In the genomic region with DNA sequence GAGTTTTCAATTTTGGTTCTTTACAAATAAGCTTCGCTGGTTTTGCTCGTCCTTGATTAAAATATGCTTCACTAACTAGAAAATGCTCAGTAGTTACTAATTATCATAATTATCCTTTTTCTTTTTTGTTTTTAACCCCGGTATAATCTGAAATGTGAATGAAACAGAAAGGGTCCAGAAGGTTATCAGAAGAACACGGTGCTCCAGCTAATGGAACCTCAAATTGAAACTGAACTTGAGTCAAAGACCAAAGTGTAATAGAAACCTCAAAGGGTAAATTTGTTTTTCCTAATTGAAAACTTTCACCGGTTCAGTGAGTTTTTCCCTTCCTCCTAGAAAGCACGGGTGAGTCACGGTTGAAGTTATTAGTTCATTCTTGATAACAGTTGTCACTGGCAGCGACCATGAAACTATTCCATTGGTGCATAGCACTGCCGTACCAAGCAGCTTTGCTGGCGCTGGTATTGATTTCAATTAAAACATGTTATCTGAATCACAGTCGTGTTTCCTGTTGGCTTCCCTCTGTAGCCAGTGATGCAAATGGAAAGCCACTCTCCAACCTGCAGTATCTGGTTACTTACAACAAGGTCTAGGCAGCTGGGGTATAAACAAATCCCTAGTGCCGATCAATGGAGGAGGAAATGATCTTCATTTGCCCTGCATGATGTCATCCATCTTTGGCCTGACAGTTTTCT, we compare ENCODE assay signal across 10 mouse cellular contexts.
A peak's percentile ranks its signal among the peaks of the same experiment; 100 is the strongest.
DNase-seq lines count a peak whose midpoint lies in the region; ATAC-seq and TF ChIP-seq lines count a peak whose summit lies in the region.
"Had no signal": no experiment of that assay in that cellular context is flagged by ENCODE, and none has a peak within 500 bp of the region (broad histone marks: within the 10 kb centered on the region; RNA-seq: fewer than 3 reads in every experiment).

No protein-coding gene starts in this region.

- TF ChIP-seq POLR2A in thymus, adult 2 months (IDR thresholded peaks at IDR 0.05; ENCODE audit: control insufficient read depth, extremely low read depth, insufficient read depth, low read length, poor library complexity), result no peak

- 73% methylated on average over 12 of the region's 12 CpGs for WGBS in neural tube, embryonic 12.5 days
- 72% methylated on average over 12 of the region's 12 CpGs for WGBS in neural tube, embryonic 15.5 days
- WGBS in hindbrain, embryonic 15.5 days, result 61% methylated on average over 12 of the region's 12 CpGs
- WGBS in stomach, embryonic 15.5 days, result 52% methylated on average over 12 of the region's 12 CpGs
- 92% methylated on average over 12 of the region's 12 CpGs for WGBS in thymus, adult 2 months

- peak; percentile 77 for DNase-seq in adrenal gland, adult 2 months
- no peak for DNase-seq in adrenal gland, postnatal 4 days (ENCODE audit: low spot score in 2 of 2)
- no peak for DNase-seq in thymus, postnatal 0 days (ENCODE audit: low spot score)
- DNase-seq in thymus, adult 2 months, result no peak
- DNase-seq: cerebellum, adult 11-12 months; left cerebral cortex, postnatal 4 days had no signal

- H3K27ac ChIP-seq in neural tube, embryonic 12.5 days, result no peak overlapping the region
- no peak overlapping the region for H3K27ac ChIP-seq in neural tube, embryonic 15.5 days (replicated peaks)
- no peak overlapping the region for H3K27ac ChIP-seq in hindbrain, embryonic 15.5 days (replicated peaks)
- no peak overlapping the region for H3K27ac ChIP-seq in stomach, embryonic 15.5 days
- no peak overlapping the region for H3K27ac ChIP-seq in thymus, adult 2 months (ENCODE audit: control insufficient read depth, insufficient read depth, low read length)

- H3K4me3 ChIP-seq in neural tube, embryonic 12.5 days, result no peak overlapping the region
- no peak overlapping the region for H3K4me3 ChIP-seq in neural tube, embryonic 15.5 days (replicated peaks)
- H3K4me3 ChIP-seq in hindbrain, embryonic 15.5 days, result no peak overlapping the region
- no peak overlapping the region for H3K4me3 ChIP-seq in stomach, embryonic 15.5 days (replicated peaks)
- no peak overlapping the region for H3K4me3 ChIP-seq in thymus, adult 2 months (ENCODE audit: control insufficient read depth, insufficient read depth, low read length)

- H3K9ac ChIP-seq in neural tube, embryonic 12.5 days, result no peak overlapping the region
- H3K9ac ChIP-seq in neural tube, embryonic 15.5 days (replicated peaks), result no peak overlapping the region
- no peak overlapping the region for H3K9ac ChIP-seq in hindbrain, embryonic 15.5 days
- H3K9ac ChIP-seq in stomach, embryonic 15.5 days, result no peak overlapping the region

- no peak for TF ChIP-seq CTCF in thymus, adult 2 months (IDR thresholded peaks at IDR 0.05; ENCODE audit: borderline replicate concordance, control insufficient read depth, extremely low read depth, insufficient read depth, low read length, poor library complexity)

- no peak for ATAC-seq in neural tube, embryonic 12.5 days (ENCODE audit: low FRiP score, low read depth)
- ATAC-seq in neural tube, embryonic 15.5 days (ENCODE audit: low FRiP score), result no peak
- 0 out of 2 replicates have a peak, but pooled peaks have one; percentile 45 for ATAC-seq in hindbrain, embryonic 15.5 days (ENCODE audit: low FRiP score, low read depth)
- ATAC-seq in stomach, embryonic 15.5 days (ENCODE audit: insufficient read depth, low FRiP score, low read depth), result peak; percentile 70; the same call in 1 of the 2 replicates

- no peaks in the 10 kb centered on the region for H3K4me1 ChIP-seq in neural tube, embryonic 12.5 days
- H3K4me1 ChIP-seq in neural tube, embryonic 15.5 days, result peaks cover 2% of the 10 kb centered on the region; the same call in 1 of the 2 replicates
- H3K4me1 ChIP-seq in hindbrain, embryonic 15.5 days (replicated peaks), result no peaks in the 10 kb centered on the region
- no peaks in the 10 kb centered on the region for H3K4me1 ChIP-seq in stomach, embryonic 15.5 days
- H3K4me1 ChIP-seq in thymus, adult 2 months (replicated peaks; ENCODE audit: control insufficient read depth, insufficient read depth, low read length), result no peaks in the 10 kb centered on the region

- no peaks in the 10 kb centered on the region for H3K9me3 ChIP-seq in neural tube, embryonic 12.5 days
- no peaks in the 10 kb centered on the region for H3K9me3 ChIP-seq in neural tube, embryonic 15.5 days (replicated peaks)
- H3K9me3 ChIP-seq in hindbrain, embryonic 15.5 days, result no peaks in the 10 kb centered on the region
- no peaks in the 10 kb centered on the region for H3K9me3 ChIP-seq in stomach, embryonic 15.5 days

- H3K4me2 ChIP-seq in neural tube, embryonic 12.5 days (replicated peaks), result 0 out of 2 replicates have a peak overlapping the region, but pooled peaks have one; percentile 1
- no peak overlapping the region for H3K4me2 ChIP-seq in neural tube, embryonic 15.5 days
- H3K4me2 ChIP-seq in hindbrain, embryonic 15.5 days, result no peak overlapping the region
- H3K4me2 ChIP-seq in stomach, embryonic 15.5 days, result no peak overlapping the region

- H3K36me3 ChIP-seq in neural tube, embryonic 12.5 days, result no peaks in the 10 kb centered on the region
- no peaks in the 10 kb centered on the region for H3K36me3 ChIP-seq in neural tube, embryonic 15.5 days
- no peaks in the 10 kb centered on the region for H3K36me3 ChIP-seq in hindbrain, embryonic 15.5 days
- no peaks in the 10 kb centered on the region for H3K36me3 ChIP-seq in stomach, embryonic 15.5 days
- H3K36me3 ChIP-seq in thymus, adult 2 months (ENCODE audit: control insufficient read depth, insufficient read depth, low read length), result no peaks in the 10 kb centered on the region

- no peaks in the 10 kb centered on the region for H3K27me3 ChIP-seq in neural tube, embryonic 12.5 days (replicated peaks)
- H3K27me3 ChIP-seq in neural tube, embryonic 15.5 days (replicated peaks), result no peaks in the 10 kb centered on the region
- H3K27me3 ChIP-seq in hindbrain, embryonic 15.5 days, result no peaks in the 10 kb centered on the region
- no peaks in the 10 kb centered on the region for H3K27me3 ChIP-seq in stomach, embryonic 15.5 days (replicated peaks)
- H3K27me3 ChIP-seq in thymus, adult 2 months (ENCODE audit: control insufficient read depth, insufficient read depth, low read length), result no peaks in the 10 kb centered on the region

Comparison
In these comparisons a context has a peak if more than half of its experiments do, and no peak if none do; other contexts are left out.
1. ATAC-seq: peak in hindbrain, embryonic 15.5 days (single experiment) and stomach, embryonic 15.5 days (single experiment); none in neural tube, embryonic 12.5 days (single experiment) and neural tube, embryonic 15.5 days (single experiment).